Mouse (Mus musculus) ES-E14 (cell line): ENCODE measurements around the gene Tcte2.

Experiments
- CHD2 ChIP-seq: IDR thresholded peaks from 2 replicates; pipeline ENCODE4 v1.6.1; 2014; ENCODE audit warnings: mild to moderate bottlenecking, low read depth, low read length, inconsistent platforms
- ZC3H11A ChIP-seq: IDR thresholded peaks from 2 replicates; pipeline ENCODE4 v1.6.1; 2012; ENCODE audit warnings: low read depth, mild to moderate bottlenecking, inconsistent platforms, low read length, borderline replicate concordance
- ZNF384 ChIP-seq: IDR thresholded peaks from 2 replicates; pipeline ENCODE4 v1.6.1; 2012; ENCODE audit warnings: low read depth, low read length, inconsistent platforms

DNA sequence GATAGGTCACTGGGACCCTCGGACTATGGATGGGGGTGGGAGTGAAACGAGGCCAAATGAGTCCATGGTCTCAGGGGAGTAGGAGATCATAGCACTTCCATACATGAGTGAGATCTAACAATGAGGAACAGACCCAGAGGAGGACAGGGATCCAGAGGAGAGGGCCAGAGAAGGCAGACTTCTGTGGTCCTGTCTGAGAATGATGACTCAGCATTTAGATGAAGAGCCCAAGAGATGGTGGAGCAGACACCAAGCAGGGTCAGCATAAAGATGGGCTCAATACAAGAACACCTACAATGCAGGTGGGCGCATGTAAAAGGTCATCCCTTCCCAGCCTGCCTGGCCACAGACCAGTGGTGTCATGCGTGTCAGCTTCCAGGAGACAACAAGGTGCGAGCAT, 41.4 kb downstream of the Tcte2 start:
- TF ChIP-seq ZC3H11A (no peak), CHD2 (no peak), ZNF384 (no peak)
